Mouse (Mus musculus): ENCODE data around the gene Ptcd3. TPM values are rescaled to one million over a fixed set of nuclear protein-coding genes. Genes with fewer than 3 reads are reported as not detected.
"Not testable (repeated sequence)": the region's sequence is repeated elsewhere in the genome, so short reads cannot be mapped to it uniquely, and the experiment has no call there.

Gene Ptcd3
- polyA plus RNA-seq, 1 experiment from 2014 or later, result 25.0 TPM

DNA sequence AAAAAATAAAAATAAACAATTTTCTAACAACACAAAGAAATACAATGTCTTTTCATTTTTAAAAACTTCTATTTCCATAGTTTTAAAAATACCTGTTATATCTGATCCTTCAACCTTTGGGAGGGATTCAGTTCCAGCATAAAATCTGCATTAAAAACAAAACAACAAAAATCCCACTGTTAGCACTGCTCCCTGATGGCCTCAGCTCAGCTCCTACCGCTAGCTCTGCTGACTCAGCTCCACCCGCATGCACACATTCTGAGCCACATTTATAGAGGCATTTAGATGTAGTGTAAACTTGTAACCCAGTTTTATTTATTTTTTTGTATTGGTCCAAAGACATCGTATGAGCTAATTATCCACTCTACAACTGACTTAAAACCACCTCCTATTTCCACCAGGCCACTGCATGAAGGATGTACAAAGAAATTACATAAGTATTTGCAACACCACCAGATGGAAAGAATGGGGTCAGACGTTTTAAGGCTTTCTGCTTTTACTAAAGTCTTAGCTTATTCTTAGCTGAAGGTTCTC lies 781 bp downstream of the Ptcd3 start:
- Histone ChIP-seq H3K9ac (replicated peaks; ENCODE audit: low read depth) (peak overlapping the region; percentile 37; the same call in 1 of the 2 replicates), H3K36me3 (ENCODE audit: insufficient read depth, low read length) (peaks cover 16% of the 10 kb centered on the region), H3K9me3 (ENCODE audit: low read length) (no peaks in the 10 kb centered on the region), H3K27me3 (replicated peaks; ENCODE audit: insufficient read depth, low read length) (no peaks in the 10 kb centered on the region), H3K4me1 (ENCODE audit: insufficient read depth, low read depth, low read length) (0 out of 2 replicates have a peak, but pooled peaks cover 4% of the 10 kb centered on the region), H3K27ac (ENCODE audit: low read length) (no peak overlapping the region), H3K4me3 (ENCODE audit: low read depth, low read length) (peak overlapping the region; percentile 61), H3K4me2 (replicated peaks; ENCODE audit: low read depth, low read length) (peak overlapping the region; percentile 62)
- no peak for DNase-seq (ENCODE audit: low spot score)
- WGBS, result 5% methylated on average over 4 of the region's 4 CpGs
- no peak for TF ChIP-seq EP300 (IDR thresholded peaks at IDR 0.05)
- ATAC-seq, result no peak

DNA sequence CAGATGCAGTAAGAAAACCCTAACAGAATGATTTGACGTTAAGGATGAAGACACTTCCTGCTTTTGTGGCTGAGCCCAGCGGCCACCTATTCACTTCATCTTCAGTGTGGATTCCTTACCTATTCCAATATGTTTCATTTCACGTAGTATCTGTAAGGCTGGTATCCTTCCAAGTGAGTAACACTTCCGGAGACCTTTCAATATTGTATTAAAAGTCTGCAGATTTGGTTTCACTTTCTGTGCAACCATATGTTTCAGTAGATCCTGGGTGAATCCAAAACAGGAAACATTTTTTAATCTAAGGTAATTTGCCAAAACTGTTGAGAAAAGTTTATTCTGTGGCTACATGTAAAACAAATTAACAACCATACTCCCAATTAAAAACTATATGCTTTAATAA lies 15.3 kb downstream of the Ptcd3 start:
- TF ChIP-seq CTCF (IDR thresholded peaks at IDR 0.05), result no peak
- no peak for TF ChIP-seq EP300 (IDR thresholded peaks at IDR 0.05)
- H3K4me1 ChIP-seq (ENCODE audit: insufficient read depth, low read depth, low read length), result no peaks in the 10 kb centered on the region
- DNase-seq (ENCODE audit: low spot score), result no peak
- no peak for ATAC-seq
- no peaks in the 10 kb centered on the region for H3K9me3 ChIP-seq (ENCODE audit: low read length)
- H3K4me2 ChIP-seq (replicated peaks; ENCODE audit: low read depth, low read length), result no peak overlapping the region
- 83% methylated on average over 4 of the region's 4 CpGs for WGBS
- no peaks in the 10 kb centered on the region for H3K27me3 ChIP-seq (replicated peaks; ENCODE audit: insufficient read depth, low read length)
- H3K36me3 ChIP-seq (ENCODE audit: insufficient read depth, low read length), result peaks cover 55% of the 10 kb centered on the region
- no peak overlapping the region for H3K9ac ChIP-seq (replicated peaks; ENCODE audit: low read depth)
- no peak overlapping the region for H3K27ac ChIP-seq (ENCODE audit: low read length)
- H3K4me3 ChIP-seq (ENCODE audit: low read depth, low read length), result no peak overlapping the region

- Histone ChIP-seq H3K27ac (ENCODE audit: low read length) (no peak overlapping the region), H3K9me3 (ENCODE audit: low read length) (no peaks in the 10 kb centered on the region), H3K4me2 (replicated peaks; ENCODE audit: low read depth, low read length) (no peak overlapping the region), H3K4me3 (ENCODE audit: low read depth, low read length) (no peak overlapping the region), H3K4me1 (ENCODE audit: insufficient read depth, low read depth, low read length) (no peaks in the 10 kb centered on the region), H3K27me3 (replicated peaks; ENCODE audit: insufficient read depth, low read length) (no peaks in the 10 kb centered on the region), H3K36me3 (ENCODE audit: insufficient read depth, low read length) (peaks cover 36% of the 10 kb centered on the region), H3K9ac (replicated peaks; ENCODE audit: low read depth) (no peak overlapping the region)
- ATAC-seq (no peak), DNase-seq (ENCODE audit: low spot score) (no peak)
- 84% methylated on average over 3 of the region's 3 CpGs for WGBS
- no peak for TF ChIP-seq EP300 (IDR thresholded peaks at IDR 0.05)
- TF ChIP-seq CTCF (IDR thresholded peaks at IDR 0.05), result no peak
These were observed 30.4 kb downstream of the Ptcd3 start for GRCm38 (mm10) chr6:71877965-71878760.

GRCm38 (mm10) chr6:71871396-71871795 lies 37.2 kb downstream of the Ptcd3 start:
- H3K36me3 ChIP-seq (ENCODE audit: insufficient read depth, low read length), result peaks cover 23% of the 10 kb centered on the region; the same call in 1 of the 2 replicates

GRCm38 (mm10) chr6:71868809-71869208 lies 39.7 kb downstream of the Ptcd3 start:
- peaks cover 24% of the 10 kb centered on the region for H3K36me3 ChIP-seq (ENCODE audit: insufficient read depth, low read length)
- TF ChIP-seq EP300 (IDR thresholded peaks at IDR 0.05) (no peak), CTCF (IDR thresholded peaks at IDR 0.05) (peak; percentile 54)
- no peak overlapping the region for H3K27ac ChIP-seq (ENCODE audit: low read length)
- peak; percentile 48 for DNase-seq (ENCODE audit: low spot score)
- no peaks in the 10 kb centered on the region for H3K4me1 ChIP-seq (ENCODE audit: insufficient read depth, low read depth, low read length)
- H3K27me3 ChIP-seq (replicated peaks; ENCODE audit: insufficient read depth, low read length), result no peaks in the 10 kb centered on the region
- no peak overlapping the region for H3K4me3 ChIP-seq (ENCODE audit: low read depth, low read length)
- no peak overlapping the region for H3K4me2 ChIP-seq (replicated peaks; ENCODE audit: low read depth, low read length)
- H3K9ac ChIP-seq (replicated peaks; ENCODE audit: low read depth), result no peak overlapping the region
- H3K9me3 ChIP-seq (ENCODE audit: low read length), result no peaks in the 10 kb centered on the region
- WGBS, result 97% methylated on average over 1 of the region's 1 CpGs
- ATAC-seq, result no peak

More at GRCm38 (mm10) chr6:71871396-71871795, 37.2 kb downstream of the Ptcd3 start:
- ATAC-seq (no peak), DNase-seq (ENCODE audit: low spot score) (no peak)
- no peak overlapping the region for H3K4me2 ChIP-seq (replicated peaks; ENCODE audit: low read depth, low read length)
- H3K9me3 ChIP-seq (ENCODE audit: low read length), result no peaks in the 10 kb centered on the region
- H3K27me3 ChIP-seq (replicated peaks; ENCODE audit: insufficient read depth, low read length), result no peaks in the 10 kb centered on the region
- H3K4me1 ChIP-seq (ENCODE audit: insufficient read depth, low read depth, low read length), result no peaks in the 10 kb centered on the region
- H3K27ac ChIP-seq (ENCODE audit: low read length), result no peak overlapping the region
- no peak overlapping the region for H3K9ac ChIP-seq (replicated peaks; ENCODE audit: low read depth)
- 87% methylated on average over 9 of the region's 9 CpGs for WGBS
- H3K4me3 ChIP-seq (ENCODE audit: low read depth, low read length), result no peak overlapping the region
- TF ChIP-seq EP300 (IDR thresholded peaks at IDR 0.05) (no peak), CTCF (IDR thresholded peaks at IDR 0.05) (no peak)

DNA sequence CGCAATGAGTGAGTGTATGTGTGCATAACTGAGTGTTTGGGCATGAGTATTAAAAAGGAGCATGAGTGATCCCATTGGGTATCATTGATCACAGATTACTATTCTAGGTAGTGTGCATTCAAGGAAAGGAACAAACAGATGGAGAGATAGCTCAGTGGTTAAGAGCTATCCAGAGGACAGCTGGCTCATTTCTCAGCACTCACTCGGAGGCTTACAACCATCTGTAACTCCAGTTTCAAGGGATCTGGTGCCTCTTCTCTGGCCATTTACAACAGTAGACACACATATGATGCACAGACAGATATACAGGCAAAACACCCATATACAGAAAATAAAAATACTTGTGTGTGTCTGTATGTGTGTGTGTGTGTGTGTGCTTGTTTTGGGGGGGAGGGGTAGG lies 40.8 kb downstream of the Ptcd3 start:
- no peak for DNase-seq (ENCODE audit: low spot score)
- no peak for ATAC-seq
- no peaks in the 10 kb centered on the region for H3K4me1 ChIP-seq (ENCODE audit: insufficient read depth, low read depth, low read length)
- no peak overlapping the region for H3K4me3 ChIP-seq (ENCODE audit: low read depth, low read length)
- TF ChIP-seq EP300 (IDR thresholded peaks at IDR 0.05), result no peak
- TF ChIP-seq CTCF (IDR thresholded peaks at IDR 0.05), result no peak
- H3K36me3 ChIP-seq (ENCODE audit: insufficient read depth, low read length), result peaks cover 24% of the 10 kb centered on the region
- no peaks in the 10 kb centered on the region for H3K9me3 ChIP-seq (ENCODE audit: low read length)
- no peak overlapping the region for H3K27ac ChIP-seq (ENCODE audit: low read length)
- H3K4me2 ChIP-seq (replicated peaks; ENCODE audit: low read depth, low read length), result no peak overlapping the region
- 79% methylated on average over 2 of the region's 2 CpGs for WGBS
- no peak overlapping the region for H3K9ac ChIP-seq (replicated peaks; ENCODE audit: low read depth)
- H3K27me3 ChIP-seq (replicated peaks; ENCODE audit: insufficient read depth, low read length), result no peaks in the 10 kb centered on the region

DNA sequence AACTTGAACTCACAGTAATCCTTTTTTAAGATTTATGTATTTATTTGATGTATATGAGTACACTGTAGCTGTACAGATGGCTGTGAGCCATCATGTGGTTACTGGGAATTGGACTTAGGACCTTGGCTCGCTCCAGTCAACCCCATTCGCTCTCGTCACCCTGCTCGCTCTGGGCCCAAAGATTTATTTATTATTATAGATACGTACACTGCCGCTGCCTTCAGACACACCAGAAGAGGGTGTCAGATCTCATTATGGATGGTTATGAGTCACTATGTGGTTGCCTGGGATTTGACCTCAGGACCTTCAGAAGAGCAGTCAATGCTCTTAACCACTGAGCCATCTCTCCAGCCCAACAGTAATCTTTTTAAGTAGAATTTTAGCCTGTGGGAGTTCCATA lies 61.6 kb downstream of the Ptcd3 start:
- DNase-seq (ENCODE audit: low spot score); H3K4me2 ChIP-seq (replicated peaks; ENCODE audit: low read depth, low read length); H3K36me3 ChIP-seq (ENCODE audit: insufficient read depth, low read length); H3K27ac ChIP-seq (ENCODE audit: low read length); H3K9me3 ChIP-seq (ENCODE audit: low read length); H3K4me3 ChIP-seq (ENCODE audit: low read depth, low read length); ATAC-seq; H3K4me1 ChIP-seq (ENCODE audit: insufficient read depth, low read depth, low read length); H3K27me3 ChIP-seq (replicated peaks; ENCODE audit: insufficient read depth, low read length); H3K9ac ChIP-seq (replicated peaks; ENCODE audit: low read depth): not testable (repeated sequence)
- WGBS, result 89% methylated on average over 6 of the region's 6 CpGs
